Mouse (Mus musculus) layer of hippocampus, postnatal 14 days (tissue): ENCODE data around the gene Eif2b5. TPM values are rescaled to one million over a fixed set of nuclear protein-coding genes. Genes with fewer than 3 reads are reported as not detected.
A peak's percentile ranks its signal among the peaks of the same experiment; 100 is the strongest.

Experiments
- DNase-seq, 2 experiments: peaks; one replicate each; pipeline ENCODE4 v3.0.0; 2021 to 2022; ENCODE audit warnings: low spot score in 2 of 2, mixed read lengths in 1 of 2
- total RNA-seq, 2 experiments: library from RNA; stranded (reverse); gene quantifications; 2 replicates each; pipeline ENCODE4 v1.2.3; 2021

The Eif2b5 gene
- total RNA-seq, 2 experiments from 2014 or later = 51.7 to 54.1 TPM

- no peak for DNase-seq
These were observed 37.6 kb downstream of the Eif2b5 start for GRCm38 (mm10) chr16:20536081-20536665.

GRCm38 (mm10) chr16:20537071-20537471 is 38.5 kb downstream of the Eif2b5 start:
- DNase-seq = no peak

- DNase-seq = no peak
These were observed 39.1 kb downstream of the Eif2b5 start for GRCm38 (mm10) chr16:20537601-20538320.

DNA sequence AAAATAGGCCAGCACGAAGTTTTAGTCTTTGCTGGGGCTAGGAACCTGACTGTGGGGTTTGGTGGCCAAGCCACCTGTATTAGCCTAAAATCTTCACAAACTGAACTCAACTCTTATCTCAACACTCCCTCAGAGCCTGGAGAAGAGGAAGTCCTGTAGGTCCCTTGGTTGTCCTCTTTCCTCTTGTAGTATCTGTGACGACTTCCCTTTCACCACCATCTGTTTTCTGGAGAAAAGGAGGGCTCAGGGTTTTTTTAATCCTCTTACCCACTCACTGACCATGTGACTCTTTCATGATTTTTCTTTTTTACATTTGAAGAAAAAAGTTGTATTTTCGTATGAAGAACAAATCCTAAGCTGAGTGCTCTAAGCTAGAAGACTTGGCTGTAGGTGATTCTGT is 41.0 kb downstream of the Eif2b5 start:
- no peak for DNase-seq

GRCm38 (mm10) chr16:20540438-20540837 is 41.8 kb downstream of the Eif2b5 start:
- DNase-seq = no peak

GRCm38 (mm10) chr16:20545696-20546095 is 47.1 kb downstream of the Eif2b5 start:
- no peak for DNase-seq

- DNase-seq = no peak
These were observed 48.8 kb downstream of the Eif2b5 start for GRCm38 (mm10) chr16:20547423-20547822.

- DNase-seq = peak; percentile 93 to 99
These were observed 49.7 kb downstream of the Eif2b5 start, which contains the start of gene Abcf3 for GRCm38 (mm10) chr16:20548096-20548948. Abcf3 (plus strand) TSS chr16:20548577.

DNA sequence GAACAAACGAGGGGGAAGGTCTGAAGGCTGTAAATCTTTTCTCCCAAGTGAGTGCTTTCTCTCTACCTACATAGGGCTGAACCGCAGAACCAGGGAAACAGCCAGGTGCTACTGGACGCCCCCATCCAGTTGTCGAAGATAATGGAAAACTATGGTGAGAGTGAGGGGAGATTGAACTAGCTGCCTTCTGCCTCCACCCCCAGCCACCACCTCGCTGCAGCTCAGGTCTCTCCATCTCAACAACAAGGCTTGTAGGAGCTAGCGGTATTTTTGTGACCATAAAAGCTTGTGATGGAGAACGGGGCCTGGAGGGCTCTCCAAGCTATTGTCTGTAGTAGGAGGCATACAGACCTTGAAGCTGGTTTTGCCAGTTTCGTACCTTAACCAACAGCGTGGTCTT is 50.5 kb downstream of the Eif2b5 start:
- no peak for DNase-seq

DNA sequence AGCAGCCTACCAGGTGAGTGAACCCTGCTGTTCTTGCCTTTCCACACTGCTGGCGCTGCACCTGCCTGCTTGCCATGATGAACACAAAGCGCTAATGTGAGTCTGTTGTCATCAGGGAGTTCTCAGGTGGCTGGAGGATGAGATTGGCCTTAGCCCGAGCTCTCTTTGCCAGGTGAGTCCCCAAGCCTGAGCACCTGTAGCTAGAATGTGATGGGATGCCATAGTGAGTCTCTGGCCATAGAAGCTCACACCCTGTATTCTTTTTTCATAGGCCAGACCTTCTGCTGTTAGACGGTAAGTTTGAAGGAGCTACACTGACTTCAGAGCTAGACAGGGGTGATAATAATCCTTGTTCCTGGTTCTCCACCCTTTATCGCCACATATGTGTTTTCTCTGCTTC is 53.1 kb downstream of the Eif2b5 start:
- no peak for DNase-seq

- DNase-seq = no peak
These were observed 54.0 kb downstream of the Eif2b5 start for GRCm38 (mm10) chr16:20552594-20552993.

DNA sequence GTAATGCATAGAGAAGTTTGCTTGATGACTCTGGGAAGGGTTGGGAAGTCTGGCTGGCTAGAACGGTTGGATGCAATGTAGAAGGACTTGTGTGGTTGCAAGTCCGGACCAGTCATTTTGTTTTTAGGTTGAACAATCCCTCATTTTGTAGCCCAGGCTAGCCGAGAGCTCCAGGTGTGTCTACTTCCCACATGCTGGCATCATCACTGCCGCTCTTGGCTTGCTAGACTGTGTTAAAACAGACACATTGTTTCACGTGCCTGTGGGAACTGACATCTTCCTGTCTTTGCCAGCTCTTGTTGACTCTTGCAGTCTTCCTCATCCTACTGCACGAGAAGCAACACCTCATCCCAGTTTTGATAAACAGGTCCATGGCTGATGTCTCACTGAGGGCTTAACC is 56.4 kb downstream of the Eif2b5 start:
- no peak for DNase-seq

DNA sequence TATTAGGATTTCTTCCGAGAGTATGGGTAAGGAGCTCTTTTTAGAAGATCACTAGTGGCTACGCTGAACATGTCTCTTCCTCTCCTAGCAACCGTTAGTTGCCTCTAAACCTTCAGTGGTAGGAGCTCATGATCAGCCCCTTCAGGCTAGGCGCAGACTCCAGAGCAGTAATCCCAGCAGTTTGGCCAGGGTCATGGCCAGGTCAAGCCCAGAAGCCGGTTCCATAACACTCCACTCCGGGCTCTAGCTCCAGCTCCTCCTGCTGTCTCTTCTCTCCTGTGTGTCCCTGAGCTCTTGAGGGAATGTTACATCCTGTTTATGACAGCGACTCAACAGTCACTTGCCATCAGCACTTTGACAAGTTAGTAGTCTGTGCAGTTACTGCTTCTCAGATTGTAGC is 58.8 kb downstream of the Eif2b5 start:
- no peak for DNase-seq

Other genes starting within 250 kb of the Eif2b5 start
- 10 to 100 TPM; 57.8 to 67.6 TPM for gene Parl, start 196.4 kb upstream of the Eif2b5 start, total RNA-seq
- gene Cyp2ab1, start 173.4 kb upstream of the Eif2b5 start, total RNA-seq = not detected
- 100 to 1,000 TPM; 175 to 193 TPM for gene Abcc5, start 72.4 kb upstream of the Eif2b5 start, total RNA-seq
- gene Dvl3, start 18.2 kb downstream of the Eif2b5 start, total RNA-seq = 10 to 100 TPM; 77.2 to 78.9 TPM
- 100 to 1,000 TPM; 893 to 941 TPM for gene Ap2m1, start 36.7 kb downstream of the Eif2b5 start, total RNA-seq
- 10 to 100 TPM; 82.8 to 87.9 TPM for gene Abcf3, start 49.8 kb downstream of the Eif2b5 start, total RNA-seq
- 10 to 100 TPM; 30.8 to 43.6 TPM for gene Vwa5b2, start 90.7 kb downstream of the Eif2b5 start, total RNA-seq
- gene Eef1akmt4, start 112.8 kb downstream of the Eif2b5 start, total RNA-seq = 1 to 10 TPM; 1.7 to 3.6 TPM
- gene Gm49333, start 112.8 kb downstream of the Eif2b5 start, total RNA-seq = not detected
- gene Alg3, start 112.9 kb downstream of the Eif2b5 start, total RNA-seq = 10 to 100 TPM; 12.3 to 14.1 TPM
- 100 to 1,000 TPM; 118 to 125 TPM for gene Camk2n2, start 122.5 kb downstream of the Eif2b5 start, total RNA-seq
- 10 to 100 TPM; 27.2 to 30.8 TPM for gene Ece2, start 131.0 kb downstream of the Eif2b5 start, total RNA-seq
- gene Psmd2, start 152.8 kb downstream of the Eif2b5 start, total RNA-seq = 100 to 1,000 TPM; 239 to 245 TPM
- 100 to 1,000 TPM; 336 to 340 TPM for gene Eif4g1, start 169.5 kb downstream of the Eif2b5 start, total RNA-seq
- gene Fam131a, start 194.4 kb downstream of the Eif2b5 start, total RNA-seq = 100 to 1,000 TPM; 432 to 446 TPM
- gene Polr2h, start 218.8 kb downstream of the Eif2b5 start, total RNA-seq = 10 to 100 TPM; 22.4 to 25.7 TPM
- 10 to 100 TPM; 49.9 to 60.4 TPM for gene Clcn2, start 218.9 kb downstream of the Eif2b5 start, total RNA-seq
- gene Chrd, start 234.3 kb downstream of the Eif2b5 start, total RNA-seq = 10 to 100 TPM; 36.4 to 45.8 TPM
- gene Thpo, start 235.7 kb downstream of the Eif2b5 start, total RNA-seq = 1 to 10 TPM; 5.0 to 5.9 TPM